In genomic region chr3:93512386-93513101, GRCm38 (mm10) we compare ENCODE assay signal across 33 mouse cellular contexts. TPM values are rescaled to one million over a fixed set of nuclear protein-coding genes. Genes with fewer than 3 reads are reported as not detected.
A peak's percentile ranks its signal among the peaks of the same experiment; 100 is the strongest.
DNase-seq lines count a peak whose midpoint lies in the region; ATAC-seq lines count a peak whose summit lies in the region.
"Had no signal": no experiment of that assay in that cellular context is flagged by ENCODE, and none has a peak within 500 bp of the region (broad histone marks: within the 10 kb centered on the region; RNA-seq: fewer than 3 reads in every experiment).

No protein-coding gene starts in this region.

- no peaks in the 10 kb centered on the region for H3K27me3 ChIP-seq in forebrain, embryonic 16.5 days (replicated peaks; ENCODE audit: control insufficient read depth, insufficient read depth, low read length)
- H3K27me3 ChIP-seq: embryonic facial prominence, embryonic 13.5 days; forebrain, embryonic 15.5 days; heart, embryonic 15.5 days; liver, embryonic 15.5 days; midbrain, embryonic 13.5 days; neural tube, embryonic 13.5 days had no signal

- no peak for ATAC-seq in forebrain, embryonic 16.5 days
- ATAC-seq: forebrain, embryonic 15.5 days; hindbrain, embryonic 16.5 days; midbrain, embryonic 13.5 days had no signal

- H3K4me2 ChIP-seq in forebrain, embryonic 16.5 days (ENCODE audit: low read length), result no peak overlapping the region
- H3K4me2 ChIP-seq: embryonic facial prominence, embryonic 13.5 days; forebrain, embryonic 15.5 days; heart, embryonic 15.5 days; liver, embryonic 15.5 days; midbrain, embryonic 13.5 days; neural tube, embryonic 13.5 days had no signal

- H3K36me3 ChIP-seq in forebrain, embryonic 16.5 days (ENCODE audit: control insufficient read depth, insufficient read depth), result no peaks in the 10 kb centered on the region
- H3K36me3 ChIP-seq: embryonic facial prominence, embryonic 13.5 days; forebrain, embryonic 10.5 days; forebrain, embryonic 15.5 days; heart, embryonic 10.5 days; heart, embryonic 15.5 days; liver, embryonic 15.5 days; midbrain, embryonic 13.5 days; neural tube, embryonic 13.5 days had no signal

- peaks cover 7% of the 10 kb centered on the region; the same call in 1 of the 2 replicates for H3K4me1 ChIP-seq in brown adipose tissue, adult 24 weeks (ENCODE audit: control insufficient read depth, insufficient read depth, insufficient read length, low read length)
- H3K4me1 ChIP-seq in forebrain, embryonic 16.5 days (replicated peaks; ENCODE audit: control insufficient read depth, insufficient read depth, low read length), result no peaks in the 10 kb centered on the region
- H3K4me1 ChIP-seq: embryonic facial prominence, embryonic 13.5 days; forebrain, embryonic 10.5 days; forebrain, embryonic 15.5 days; heart, embryonic 10.5 days; heart, embryonic 15.5 days; liver, embryonic 15.5 days; midbrain, embryonic 13.5 days; neural tube, embryonic 13.5 days had no signal

- peak; percentile 25 for DNase-seq in heart, adult 11 months
- no peak for DNase-seq in heart, adult 9 months (ENCODE audit: low spot score in 2 of 2)
- DNase-seq in lung, postnatal 25 days (ENCODE audit: low spot score), result peak; percentile 24
- DNase-seq in lung, adult 18-20 months, result no peak
- DNase-seq in thymus, postnatal 0 days (ENCODE audit: low spot score), result no peak
- DNase-seq: B cell, adult 2 months; cerebellum, adult 11-12 months; cerebellum, postnatal 10 days; gastrocnemius, adult 2 months; gastrocnemius, postnatal 36 days; kidney, adult 8-10 months; kidney, postnatal 14 days; liver; right cerebral cortex, postnatal 4 days; thymus, adult 18-20 months; thymus, postnatal 4 days had no signal

- H3K4me3 ChIP-seq in brown adipose tissue, adult 24 weeks (ENCODE audit: insufficient read depth, low read depth, low read length), result no peak overlapping the region
- H3K4me3 ChIP-seq in forebrain, embryonic 16.5 days (replicated peaks; ENCODE audit: low read length), result no peak overlapping the region
- H3K4me3 ChIP-seq: embryonic facial prominence, embryonic 13.5 days; forebrain, embryonic 10.5 days; forebrain, embryonic 15.5 days; gastrocnemius, adult 2 months; heart, embryonic 10.5 days; heart, embryonic 15.5 days; liver, embryonic 15.5 days; midbrain, embryonic 13.5 days; neural tube, embryonic 13.5 days had no signal

- H3K27ac ChIP-seq in brown adipose tissue, adult 24 weeks (replicated peaks; ENCODE audit: low read depth, low read length), result peak overlapping the region; percentile 85
- no peak overlapping the region for H3K27ac ChIP-seq in forebrain, embryonic 16.5 days (ENCODE audit: low read length)
- H3K27ac ChIP-seq: embryonic facial prominence, embryonic 13.5 days; forebrain, embryonic 10.5 days; forebrain, embryonic 15.5 days; gastrocnemius, adult 2 months; heart, embryonic 10.5 days; heart, embryonic 15.5 days; liver, embryonic 15.5 days; midbrain, embryonic 13.5 days; neural tube, embryonic 13.5 days; stomach, postnatal 0 days had no signal

- no peaks in the 10 kb centered on the region for H3K9me3 ChIP-seq in forebrain, embryonic 16.5 days (ENCODE audit: control insufficient read depth, low read length)
- H3K9me3 ChIP-seq: embryonic facial prominence, embryonic 13.5 days; forebrain, embryonic 10.5 days; forebrain, embryonic 15.5 days; heart, embryonic 10.5 days; heart, embryonic 15.5 days; liver, embryonic 15.5 days; midbrain, embryonic 13.5 days; neural tube, embryonic 13.5 days had no signal

- no peak overlapping the region for H3K9ac ChIP-seq in forebrain, embryonic 16.5 days (replicated peaks; ENCODE audit: low read depth, low read length)
- H3K9ac ChIP-seq: embryonic facial prominence, embryonic 13.5 days; forebrain, embryonic 15.5 days; heart, embryonic 15.5 days; liver, embryonic 15.5 days; midbrain, embryonic 13.5 days; neural tube, embryonic 13.5 days had no signal

- WGBS in forebrain, embryonic 16.5 days, result 68% methylated on average over 7 of the region's 7 CpGs

RNA-seq across cellular contexts. Expression of gene S100a11, which starts 7.7 kb away (rescaled TPM):
- polyA plus RNA-seq in brown adipose tissue, adult 24 weeks (2012; ENCODE audit: insufficient read depth, insufficient read length, missing spikeins), result 790 and 869 TPM in 2 replicates
- polyA plus RNA-seq in forebrain, embryonic 16.5 days (2015; fragmentation: Nextera tagmentation; extraction: Ambion mirVana), result 104 and 129 TPM in 2 replicates
- 1,245 and 1,274 TPM in 2 replicates for polyA plus RNA-seq in thymus, postnatal 0 days (2015; fragmentation: Nextera tagmentation; extraction: Ambion mirVana)

RNA-seq across cellular contexts. Expression of gene S100a10, which starts 42.3 kb away (rescaled TPM):
- polyA plus RNA-seq in brown adipose tissue, adult 24 weeks (2012; ENCODE audit: insufficient read depth, insufficient read length, missing spikeins), result 381 and 572 TPM in 2 replicates
- 117 and 124 TPM in 2 replicates for polyA plus RNA-seq in forebrain, embryonic 16.5 days (2015; fragmentation: Nextera tagmentation; extraction: Ambion mirVana)
- polyA plus RNA-seq in thymus, postnatal 0 days (2015; fragmentation: Nextera tagmentation; extraction: Ambion mirVana), result 485 and 530 TPM in 2 replicates

RNA-seq across cellular contexts. Expression of gene Tchhl1, which starts 44.0 kb away (rescaled TPM):
- polyA plus RNA-seq in brown adipose tissue, adult 24 weeks (2012; ENCODE audit: insufficient read depth, insufficient read length, missing spikeins), result not detected in 2 replicates
- not detected in 2 replicates for polyA plus RNA-seq in forebrain, embryonic 16.5 days (2015; fragmentation: Nextera tagmentation; extraction: Ambion mirVana)
- 0.08 TPM in 1 of 2 replicates, not detected in the other for polyA plus RNA-seq in thymus, postnatal 0 days (2015; fragmentation: Nextera tagmentation; extraction: Ambion mirVana)
- polyA plus RNA-seq: embryonic facial prominence, embryonic 13.5 days; forebrain, embryonic 10.5 days; forebrain, embryonic 15.5 days; heart, embryonic 10.5 days; heart, embryonic 15.5 days; hindbrain, embryonic 11.5 days; hindbrain, embryonic 16.5 days; intestine, embryonic 14.5 days; limb, embryonic 11.5 days; liver, embryonic 15.5 days; lung, embryonic 16.5 days; midbrain, embryonic 13.5 days; neural tube, embryonic 13.5 days; spleen, adult 2 months; stomach, postnatal 0 days had no signal

Comparison
In these comparisons a context has a peak if more than half of its experiments do, and no peak if none do; other contexts are left out.
1. DNase-seq: peak in heart, adult 11 months (single experiment) and lung, postnatal 25 days (single experiment); none in heart, adult 9 months (0 of 2), lung, adult 18-20 months (0 of 2) and thymus, postnatal 0 days (single experiment).